Mouse (Mus musculus) skeletal muscle tissue, adult 2 months (tissue): ENCODE data around the gene Map7.

Experiments used
- DNase-seq: peaks from one replicate; pipeline ENCODE4 v3.0.0-alpha.2; 2012; ENCODE audit warnings: low read depth, low spot score

Gene Map7

GRCm38 (mm10) chr10:20152131-20152530, 3.9 kb downstream of the Map7 start:
- no peak for DNase-seq

- DNase-seq = no peak
Observed at GRCm38 (mm10) chr10:20153507-20153906, 5.2 kb downstream of the Map7 start.

DNA sequence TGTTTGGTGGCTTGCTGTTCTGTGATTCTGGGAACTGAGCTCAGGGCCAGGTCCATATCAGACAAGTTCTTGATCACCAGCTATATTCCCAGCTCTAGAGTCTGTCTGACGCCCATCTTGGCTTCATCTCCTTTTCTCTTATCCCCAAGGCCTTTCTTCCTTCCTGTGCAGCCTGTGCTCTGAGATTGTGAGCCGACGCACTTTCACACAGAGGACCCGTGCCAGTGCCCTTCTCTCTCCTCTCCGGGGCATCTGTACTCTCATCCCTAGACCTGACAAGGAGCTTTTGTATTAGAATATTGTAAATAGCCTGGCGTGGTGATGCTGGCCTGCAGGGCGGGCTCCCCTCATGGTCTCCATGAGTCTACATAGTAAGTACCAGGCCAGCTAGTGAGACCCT, 7.1 kb downstream of the Map7 start:
- DNase-seq = no peak

- no peak for DNase-seq
Observed at GRCm38 (mm10) chr10:20157021-20157726, 8.9 kb downstream of the Map7 start.

- no peak for DNase-seq
Observed at GRCm38 (mm10) chr10:20158756-20159155, 10.5 kb downstream of the Map7 start.

GRCm38 (mm10) chr10:20159308-20159707, 11.0 kb downstream of the Map7 start:
- DNase-seq = no peak

GRCm38 (mm10) chr10:20160914-20161313, 12.6 kb downstream of the Map7 start:
- DNase-seq = no peak

- DNase-seq = no peak
Observed at GRCm38 (mm10) chr10:20164810-20165209, 16.5 kb downstream of the Map7 start.

GRCm38 (mm10) chr10:20166797-20167196, 18.5 kb downstream of the Map7 start:
- no peak for DNase-seq

GRCm38 (mm10) chr10:20167467-20167866, 19.2 kb downstream of the Map7 start:
- no peak for DNase-seq

- no peak for DNase-seq
Observed at GRCm38 (mm10) chr10:20169182-20169674, 21.0 kb downstream of the Map7 start.

GRCm38 (mm10) chr10:20169927-20170604, 21.8 kb downstream of the Map7 start:
- no peak for DNase-seq

DNA sequence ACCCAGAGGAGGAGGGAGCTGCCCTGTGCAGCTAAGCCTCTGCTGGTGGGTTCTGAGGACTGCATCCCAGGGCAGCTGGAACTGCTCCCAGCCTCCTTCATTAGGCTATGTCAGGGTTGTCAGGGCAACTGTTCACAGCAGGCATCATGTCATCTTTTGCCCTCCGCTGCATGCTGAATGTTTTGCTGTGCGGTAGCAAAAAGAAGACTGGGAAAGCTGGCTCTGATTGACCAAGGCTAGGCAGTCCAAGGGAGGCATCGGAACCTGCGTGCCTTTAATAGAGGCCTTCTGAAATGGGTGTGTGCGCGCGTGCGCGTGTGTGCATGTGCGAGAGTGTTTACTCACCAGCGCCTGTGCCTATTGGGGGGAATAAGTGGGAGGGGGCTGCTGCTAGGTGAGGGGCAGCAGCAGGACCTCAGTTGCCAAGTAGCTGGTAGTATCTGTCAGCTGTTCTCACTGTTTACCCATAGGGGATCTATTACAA, 22.4 kb downstream of the Map7 start:
- DNase-seq = no peak

DNA sequence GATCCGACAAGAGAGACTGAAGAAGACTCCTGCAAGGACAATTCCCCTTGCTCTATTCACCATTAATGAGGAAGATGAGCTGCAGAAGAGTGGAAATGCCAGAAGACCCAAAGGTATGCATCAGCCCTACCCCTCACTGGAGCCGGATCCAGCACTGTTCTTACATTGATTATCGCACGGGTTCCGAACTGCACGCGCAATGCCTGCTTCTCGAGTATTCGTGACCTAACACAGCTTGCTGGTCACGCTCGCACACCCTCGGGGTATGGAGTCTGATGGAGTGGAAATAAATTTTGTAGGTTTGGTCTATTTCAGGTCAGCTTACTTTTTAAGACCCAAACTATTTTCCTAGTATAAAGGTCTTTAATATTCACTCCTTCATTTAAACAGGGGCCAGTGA, 22.9 kb downstream of the Map7 start:
- no peak for DNase-seq

- DNase-seq = no peak
Observed at GRCm38 (mm10) chr10:20171756-20172155, 23.5 kb downstream of the Map7 start.

DNA sequence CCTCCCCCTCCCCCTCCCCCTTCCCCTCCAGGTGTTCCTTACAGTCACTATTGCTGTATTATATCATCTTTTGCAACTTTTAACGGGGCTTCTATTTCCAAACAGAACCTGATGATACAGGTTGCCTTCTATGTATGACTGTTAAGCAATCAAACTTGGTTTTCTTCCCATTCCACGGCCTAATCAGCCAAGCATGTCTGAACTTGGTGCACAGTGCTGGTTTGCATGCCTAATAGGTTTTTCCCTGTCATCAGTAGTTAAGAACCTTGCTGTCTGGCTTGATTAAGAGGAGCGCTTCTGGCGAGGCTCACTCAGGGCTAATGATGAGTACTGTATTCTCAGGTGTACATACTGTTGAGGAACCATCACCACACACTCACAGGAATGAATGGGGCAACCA, 25.5 kb downstream of the Map7 start:
- DNase-seq = no peak

DNA sequence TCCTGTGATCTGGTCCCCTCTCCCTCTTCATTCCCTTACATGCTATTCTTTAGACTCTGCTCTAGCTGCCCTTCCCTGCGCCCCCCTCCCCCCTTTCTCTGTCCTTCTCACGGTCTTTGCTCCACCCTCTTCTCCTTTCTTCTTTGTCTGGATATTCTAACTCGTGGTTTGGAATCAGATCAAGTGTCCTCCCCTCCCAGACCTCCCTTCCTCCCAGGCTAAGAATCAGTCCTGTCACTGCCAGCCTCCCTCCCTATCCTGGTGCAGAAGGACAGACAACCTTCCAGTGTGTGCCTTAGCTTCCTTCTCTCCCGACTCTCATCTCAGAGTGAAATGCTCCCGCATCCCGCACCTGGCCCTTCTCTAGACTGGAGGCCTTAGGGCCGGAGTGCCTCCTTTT, 27.8 kb downstream of the Map7 start:
- DNase-seq = no peak

DNA sequence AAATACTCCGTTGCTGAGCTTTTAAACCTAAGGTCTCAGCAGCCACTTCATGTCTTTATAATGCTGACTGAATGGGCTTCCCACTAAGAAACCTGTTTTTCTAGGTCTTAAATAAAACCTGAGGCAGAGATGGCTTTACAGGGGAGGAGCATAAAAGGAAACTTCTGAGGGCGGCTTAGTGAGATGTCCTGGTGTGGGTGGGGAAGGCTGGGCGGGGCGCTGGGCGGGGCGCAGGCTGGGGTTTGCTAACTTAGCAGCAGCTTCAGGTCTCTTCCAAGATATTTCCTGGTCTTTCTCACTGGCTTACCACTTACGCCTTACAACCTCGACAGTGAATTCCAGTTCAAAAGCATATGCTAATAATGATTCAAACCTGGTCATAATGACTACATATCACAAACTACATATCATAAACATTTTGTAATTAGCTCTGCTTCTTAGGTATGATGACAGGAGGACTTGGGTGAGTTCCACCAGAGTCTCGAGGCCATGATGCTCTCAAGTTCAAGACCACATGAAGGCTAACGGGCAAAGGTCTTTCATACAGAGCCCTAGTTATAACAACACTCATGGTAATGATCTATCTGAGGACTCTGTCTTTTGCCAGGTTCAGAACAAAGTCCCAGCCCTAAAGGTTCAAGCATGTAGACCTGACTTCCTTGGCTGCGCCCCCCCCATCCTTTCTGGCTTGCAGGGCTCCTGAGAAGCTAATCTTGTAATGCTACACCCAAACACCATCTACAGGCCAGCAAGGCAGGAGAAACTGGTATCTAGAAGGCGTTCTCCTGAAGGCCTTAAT, 30.7 kb downstream of the Map7 start:
- no peak for DNase-seq

GRCm38 (mm10) chr10:20181198-20181597, 32.9 kb downstream of the Map7 start:
- DNase-seq = no peak

DNA sequence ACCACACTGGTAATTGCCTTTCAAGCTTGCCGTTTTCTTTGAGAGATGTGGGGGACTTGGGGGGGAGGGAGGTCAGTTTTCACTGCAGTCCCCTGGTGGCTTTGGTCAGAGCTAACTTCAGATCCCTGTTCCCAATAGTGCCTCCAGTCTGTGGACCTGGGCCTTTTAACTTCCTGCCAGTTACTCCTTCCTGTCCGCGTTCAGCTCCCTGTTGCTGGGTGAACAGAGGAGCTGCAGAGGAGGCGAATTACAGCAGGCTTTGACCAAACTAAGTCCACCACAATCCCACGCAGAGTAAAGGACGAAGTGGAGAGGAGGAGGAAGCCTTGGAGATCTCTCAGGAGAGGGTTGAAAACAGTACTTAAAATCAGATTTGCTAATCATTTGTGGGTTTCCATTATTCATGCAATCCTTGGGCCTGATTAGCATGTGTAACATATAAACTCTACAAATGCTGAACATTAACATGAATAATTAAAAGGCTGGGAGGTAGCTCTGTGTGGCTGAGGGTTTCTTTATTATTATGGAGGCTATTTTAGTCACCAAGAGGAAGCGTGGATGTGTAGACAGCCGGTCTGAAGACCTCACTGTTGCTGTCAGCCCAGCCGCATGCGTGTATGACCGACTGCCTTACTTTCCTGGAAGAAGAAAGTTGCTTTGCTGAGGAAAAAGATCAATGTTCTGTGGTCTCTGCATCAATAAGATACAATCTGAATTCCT, 33.6 kb downstream of the Map7 start:
- DNase-seq = no peak

GRCm38 (mm10) chr10:20184326-20184725, 36.1 kb downstream of the Map7 start:
- no peak for DNase-seq

DNA sequence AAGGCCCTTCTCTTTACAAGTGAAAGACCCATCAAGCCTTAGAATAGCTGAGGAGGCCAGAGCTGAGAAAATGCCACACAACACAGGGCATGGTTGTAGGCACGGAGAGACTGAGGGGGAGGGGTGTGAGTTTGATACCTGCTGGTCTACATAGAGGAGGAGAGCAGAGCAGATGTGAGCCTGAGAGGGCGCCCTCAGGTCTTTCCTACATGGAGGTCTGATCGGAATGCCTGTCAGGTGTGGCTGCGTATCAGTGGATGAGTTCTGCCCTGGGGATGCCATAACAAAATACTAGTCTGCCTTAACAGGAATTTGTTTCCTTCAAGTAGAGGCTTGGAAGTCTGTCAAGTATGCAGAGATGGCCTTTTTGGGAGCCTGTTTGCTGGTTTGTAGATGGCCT, 37.0 kb downstream of the Map7 start:
- no peak for DNase-seq
